Mouse (Mus musculus) G1E (cell line): ENCODE data around the gene Ptpn7. TPM values are rescaled to one million over a fixed set of nuclear protein-coding genes. Genes with fewer than 3 reads are reported as not detected.
"Not testable (repeated sequence)": the region's sequence is repeated elsewhere in the genome, so short reads cannot be mapped to it uniquely, and the experiment has no call there.

Source experiments
- ATAC-seq: 2 replicates; pipeline ENCODE4 v1.8.0; 2016; ENCODE audit warnings: mild to moderate bottlenecking; ENCODE audit not compliant: insufficient number of reproducible peaks, poor library complexity, low FRiP score, severe bottlenecking; ENCODE audit errors: extremely low read depth
- DNase-seq: peaks from one replicate; pipeline ENCODE4 v3.0.0; 2012; ENCODE audit warnings: low spot score
- H3K27me3 ChIP-seq: 2 replicates; pipeline ENCODE4 v1.6.1; 2012; ENCODE audit warnings: mild to moderate bottlenecking, low read length, inconsistent platforms; ENCODE audit not compliant: insufficient read depth
- H3K36me3 ChIP-seq: replicated peaks from 2 replicates; pipeline ENCODE3; 2012; ENCODE audit warnings: mild to moderate bottlenecking, inconsistent platforms
- H3K4me1 ChIP-seq: 2 replicates; pipeline ENCODE4 v1.6.1; 2012; ENCODE audit warnings: low read depth, low read length, inconsistent platforms, mixed read lengths; ENCODE audit not compliant: insufficient read depth
- H3K4me3 ChIP-seq: 2 replicates; pipeline ENCODE4 v1.5.1; 2012; ENCODE audit warnings: low read depth, mild to moderate bottlenecking, inconsistent platforms, low read length, moderate library complexity, mixed read lengths
- H3K9me3 ChIP-seq: replicated peaks from 2 replicates; pipeline ENCODE4 v1.6.1; 2012; ENCODE audit warnings: inconsistent platforms
- CTCF ChIP-seq: IDR thresholded peaks from 2 replicates; pipeline ENCODE4 v1.5.1; 2012; ENCODE audit warnings: low read depth, low read length, inconsistent platforms, mixed read lengths
- GATA1 ChIP-seq: IDR thresholded peaks from 2 replicates; pipeline ENCODE4 v1.6.1; 2012; ENCODE audit warnings: borderline replicate concordance, low read length, inconsistent platforms, mixed read lengths
- GATA2 ChIP-seq: IDR thresholded peaks from 2 replicates; pipeline ENCODE4 v1.6.1; 2012; ENCODE audit warnings: low read depth, low read length, inconsistent platforms, borderline replicate concordance
- POLR2AphosphoS5 ChIP-seq: IDR thresholded peaks from 2 replicates; pipeline ENCODE4 v1.6.1; 2012; ENCODE audit warnings: low read depth, low read length, inconsistent platforms; ENCODE audit not compliant: insufficient replicate concordance
- TAL1 ChIP-seq: conservative IDR thresholded peaks from 2 replicates; pipeline ENCODE4 v1.6.1; 2012; ENCODE audit warnings: low read depth, low read length, inconsistent platforms, mixed read lengths
- polyA plus RNA-seq: library from polyadenylated mRNA; stranded (reverse); fragments of >175 nt; gene quantifications from 2 replicates; pipeline ENCODE4 v1.2.3, GENCODE M21; 2012
- total RNA-seq, 2 experiments: library from RNA; stranded (forward) in 1 of 2; stranded (reverse) in 1 of 2; fragments of 200-1000 nt in 1 of 2; fragments of >200 nt in 1 of 2; fragmentation: Nextera tagmentation in 1 of 2; gene quantifications; 2 replicates each; pipeline ENCODE4 v1.2.3; 2014 to 2017

Gene Ptpn7
- total and polyA plus RNA-seq, 3 experiments, result 132 to 359 (median 212) TPM

- Histone ChIP-seq H3K36me3 (peaks cover 19% of the 10 kb centered on the region), H3K27me3 (peaks cover 48% of the 10 kb centered on the region), H3K9me3 (no peaks in the 10 kb centered on the region), H3K4me3 (peak within 1 kb of the TSS; percentile 34; the same call in 1 of the 2 replicates), H3K4me1 (peaks cover 35% of the 10 kb centered on the region)
- DNase-seq (no peak), ATAC-seq (no peak)
- no peak for TF ChIP-seq TAL1
- no peak for TF ChIP-seq GATA2
Measured at GRCm38 (mm10) chr1:135105124-135105523, 27.4 kb upstream of the Ptpn7 start, which contains the start of gene Lgr6. Gene Lgr6 (minus strand): TSS chr1:135105276.

GRCm38 (mm10) chr1:135105951-135106350 is 26.5 kb upstream of the Ptpn7 start:
- H3K4me1 ChIP-seq, result peaks cover 39% of the 10 kb centered on the region
- H3K4me3 ChIP-seq, result no peak overlapping the region
- H3K36me3 ChIP-seq, result peaks cover 28% of the 10 kb centered on the region
- peak; percentile 81 for DNase-seq
- TF ChIP-seq GATA1, result no peak
- peak; percentile 87 for TF ChIP-seq CTCF
- H3K27me3 ChIP-seq, result peaks cover 40% of the 10 kb centered on the region
- H3K9me3 ChIP-seq, result no peaks in the 10 kb centered on the region
- ATAC-seq, result peak; percentile 29; the same call in 1 of the 2 replicates

DNA sequence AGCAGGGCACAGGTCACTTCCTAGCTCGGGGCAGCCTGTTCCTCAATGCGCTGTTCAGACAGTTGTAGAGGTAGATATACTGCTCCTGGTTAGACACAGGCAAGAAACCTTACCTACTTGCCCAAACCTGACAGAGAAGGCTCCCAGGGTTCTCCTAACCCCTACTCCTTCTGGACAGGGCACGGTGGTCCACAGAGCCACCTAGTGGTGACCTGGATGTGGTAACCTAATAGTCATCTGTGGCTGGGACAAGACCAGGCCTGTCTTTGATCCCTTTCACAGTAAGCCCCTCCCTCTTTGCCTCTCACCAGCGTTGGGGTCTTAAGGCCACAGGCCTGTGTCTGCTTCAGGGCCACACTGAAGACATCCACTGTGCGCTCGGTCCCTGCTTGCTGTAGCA is 23.9 kb upstream of the Ptpn7 start:
- Histone ChIP-seq H3K4me3 (no peak overlapping the region), H3K9me3 (no peaks in the 10 kb centered on the region), H3K27me3 (peaks cover 18% of the 10 kb centered on the region), H3K4me1 (peaks cover 56% of the 10 kb centered on the region), H3K36me3 (peaks cover 51% of the 10 kb centered on the region)
- TF ChIP-seq GATA1, result no peak
- TF ChIP-seq POLR2AphosphoS5, result no peak
- TF ChIP-seq CTCF, result peak; percentile 65
- DNase-seq, result peak; percentile 75
- ATAC-seq, result no peak

DNA sequence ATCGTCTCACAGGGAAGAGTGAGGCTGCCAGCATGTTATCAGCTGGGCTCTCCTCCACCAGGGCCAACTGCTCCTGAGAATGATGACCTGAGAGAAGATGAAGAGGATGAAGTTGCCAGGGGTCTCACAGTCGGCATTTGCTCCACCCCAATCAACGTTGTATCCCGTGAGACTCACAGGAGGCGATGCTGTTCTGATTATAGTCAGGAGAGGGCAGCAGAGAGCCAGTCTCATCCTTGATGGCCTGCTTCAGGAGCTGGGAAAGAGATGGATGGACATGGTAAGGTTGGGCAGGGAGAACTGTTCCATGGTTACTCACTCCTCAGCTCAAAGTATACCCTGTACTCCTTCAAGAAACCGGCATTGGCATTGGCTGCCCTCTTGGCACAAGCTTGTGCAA is 22.4 kb upstream of the Ptpn7 start:
- H3K27me3 ChIP-seq, result 0 out of 2 replicates have a peak, but pooled peaks cover 4% of the 10 kb centered on the region
- H3K4me3 ChIP-seq, result no peak overlapping the region
- no peaks in the 10 kb centered on the region for H3K9me3 ChIP-seq
- ATAC-seq, result peak; percentile 50; the same call in 1 of the 2 replicates
- H3K36me3 ChIP-seq, result peaks cover 61% of the 10 kb centered on the region
- TF ChIP-seq POLR2AphosphoS5, result no peak
- no peak for TF ChIP-seq GATA1
- no peak for TF ChIP-seq GATA2
- TF ChIP-seq CTCF, result peak; percentile 99
- TF ChIP-seq TAL1, result no peak
- DNase-seq, result peak; percentile 70
- peaks cover 52% of the 10 kb centered on the region for H3K4me1 ChIP-seq

- Histone ChIP-seq H3K36me3 (peaks cover 69% of the 10 kb centered on the region), H3K4me1 (peaks cover 42% of the 10 kb centered on the region)
- H3K4me3 ChIP-seq, H3K9me3 ChIP-seq, DNase-seq, H3K27me3 ChIP-seq, ATAC-seq: not testable (repeated sequence)
Measured at GRCm38 (mm10) chr1:135111271-135111670, 21.2 kb upstream of the Ptpn7 start.

DNA sequence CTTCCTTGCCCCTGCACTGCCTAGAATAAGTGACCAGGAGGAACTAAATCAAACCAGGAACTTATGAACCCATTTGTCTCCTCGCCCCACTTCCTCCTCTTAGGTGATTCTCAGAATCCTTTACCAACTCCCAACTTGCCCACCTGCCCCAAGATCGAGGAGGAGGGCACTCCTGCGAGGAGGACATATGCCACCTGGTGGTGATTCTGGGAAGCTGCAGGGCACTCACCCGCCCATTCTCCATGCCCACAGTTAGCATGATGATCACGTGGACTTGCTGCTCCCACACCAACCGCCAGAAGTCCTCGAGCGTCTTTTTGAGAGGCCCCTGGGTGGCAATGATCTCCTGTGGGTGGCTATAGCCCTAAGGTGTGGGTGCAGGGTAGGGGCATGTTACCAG is 19.8 kb upstream of the Ptpn7 start:
- ATAC-seq (peak; percentile 66), DNase-seq (peak; percentile 85)
- no peaks in the 10 kb centered on the region for H3K27me3 ChIP-seq
- TF ChIP-seq TAL1 (no peak), CTCF (peak; percentile 99)
- H3K36me3 ChIP-seq, result peaks cover 77% of the 10 kb centered on the region
- H3K4me1 ChIP-seq, result peaks cover 42% of the 10 kb centered on the region
- no peaks in the 10 kb centered on the region for H3K9me3 ChIP-seq
- no peak overlapping the region; the same call in 1 of the 2 replicates for H3K4me3 ChIP-seq

DNA sequence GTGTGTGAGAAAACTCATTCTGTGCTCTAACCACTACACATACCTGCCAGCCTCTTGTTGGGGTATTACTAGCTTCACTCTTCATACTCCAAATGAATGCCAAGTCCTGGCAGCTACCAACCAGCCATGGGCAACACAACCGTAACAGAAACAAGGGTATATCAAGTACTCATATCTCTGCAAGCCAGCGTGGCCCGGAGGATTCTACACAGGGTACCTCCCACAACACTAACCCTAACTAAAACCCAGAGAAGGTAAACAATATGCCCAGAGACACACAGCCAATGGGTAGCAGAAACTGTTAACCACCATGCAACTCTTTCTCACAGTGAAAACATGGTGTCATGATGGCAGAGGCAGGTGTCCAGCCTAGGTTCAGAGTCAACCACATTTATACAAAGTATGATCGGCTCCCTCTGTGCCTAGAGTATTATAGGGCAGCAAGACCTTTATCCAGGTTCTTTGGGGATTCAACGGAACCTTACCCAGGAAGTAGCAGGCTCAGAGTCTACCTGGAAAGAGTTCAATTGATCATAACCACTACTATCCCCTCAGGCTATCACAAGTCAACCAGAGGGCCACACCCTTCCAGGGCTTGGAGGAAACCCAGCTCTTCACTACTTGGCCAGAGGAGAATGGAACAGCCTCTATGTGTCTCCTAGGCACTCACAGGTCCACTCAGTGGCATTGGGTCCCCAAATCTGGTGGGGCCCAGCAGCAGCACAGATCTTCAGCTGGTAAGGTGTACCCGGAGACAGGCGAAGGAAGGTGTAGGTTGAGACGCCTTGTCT is 7.7 kb upstream of the Ptpn7 start:
- TF ChIP-seq GATA1, result no peak
- TF ChIP-seq POLR2AphosphoS5, result no peak
- no peak for TF ChIP-seq TAL1
- TF ChIP-seq CTCF, result no peak
- no peak for TF ChIP-seq GATA2
- Histone ChIP-seq H3K4me1 (peaks cover 38% of the 10 kb centered on the region), H3K36me3 (peaks cover 93% of the 10 kb centered on the region), H3K4me3 (no peak overlapping the region), H3K27me3 (no peaks in the 10 kb centered on the region; the same call in 1 of the 2 replicates), H3K9me3 (no peaks in the 10 kb centered on the region)
- no peak for DNase-seq
- ATAC-seq, result no peak
